Mouse (Mus musculus) heart, adult 2 months (tissue): ENCODE results near the gene Gpr108.

Experiments used
- CTCF ChIP-seq: fragments of 200-600 bp; IDR thresholded peaks from 2 replicates; pipeline ENCODE4 v1.8.1; 2022; ENCODE audit warnings: antibody characterized with exemption, mild to moderate bottlenecking, moderate library complexity
- EP300 ChIP-seq: fragments of 200-500 bp; IDR thresholded peaks from 2 replicates; pipeline ENCODE4 v1.6.1; 2011; ENCODE audit warnings: low read depth, low read length, control low read depth; ENCODE audit not compliant: insufficient read depth
- POLR2A ChIP-seq: fragments of 200-500 bp; IDR thresholded peaks from 2 replicates; pipeline ENCODE4 v1.6.1; 2011; ENCODE audit warnings: mild to moderate bottlenecking, low read depth, low read length, control low read depth; ENCODE audit not compliant: insufficient read depth

- TF ChIP-seq EP300 (no peak), POLR2A (no peak), CTCF (no peak)
These were observed 4.4 kb downstream of the Gpr108 start for GRCm38 (mm10) chr17:57243650-57244370.
